Mouse (Mus musculus): ENCODE data around the gene Zcchc13. TPM values are rescaled to one million over a fixed set of nuclear protein-coding genes. Genes with fewer than 3 reads are reported as not detected.

Gene Zcchc13
- polyA plus RNA-seq, 1 experiment from 2014 or later: not detected

- ATAC-seq (replicated peaks; ENCODE audit: insufficient number of reproducible peaks, low FRiP score, low TSS enrichment): no peak
- no peak overlapping the region for H3K27ac ChIP-seq (ENCODE audit: low read depth, low read length)
- H3K4me2 ChIP-seq: no peak overlapping the region
- 28% methylated on average over 5 of the region's 5 CpGs for WGBS (ENCODE audit: insufficient replicate concordance)
- no peaks in the 10 kb centered on the region for H3K36me3 ChIP-seq (ENCODE audit: control insufficient read depth, insufficient read depth, low read length)
- no peak overlapping the region for H3K4me3 ChIP-seq (ENCODE audit: low read depth, low read length)
- no peaks in the 10 kb centered on the region for H3K4me1 ChIP-seq (ENCODE audit: control insufficient read depth, insufficient read depth, low read length)
- H3K9me3 ChIP-seq (replicated peaks; ENCODE audit: control insufficient read depth, low read length): no peaks in the 10 kb centered on the region
- no peaks in the 10 kb centered on the region for H3K27me3 ChIP-seq (ENCODE audit: control insufficient read depth, insufficient read depth, low read length)
- H3K9ac ChIP-seq (ENCODE audit: low read depth, low read length): no peak overlapping the region
These were observed 5.8 kb upstream of the Zcchc13 start for GRCm38 (mm10) chrX:103624426-103625168.

GRCm38 (mm10) chrX:103628890-103629289, 1.5 kb upstream of the Zcchc13 start:
- H3K4me3 ChIP-seq (ENCODE audit: low read depth, low read length): no peak overlapping the region
- H3K27me3 ChIP-seq (ENCODE audit: control insufficient read depth, insufficient read depth, low read length): no peaks in the 10 kb centered on the region
- ATAC-seq (replicated peaks; ENCODE audit: insufficient number of reproducible peaks, low FRiP score, low TSS enrichment): no peak
- H3K27ac ChIP-seq (ENCODE audit: low read depth, low read length): no peak overlapping the region
- H3K4me2 ChIP-seq: no peak overlapping the region
- H3K9me3 ChIP-seq (replicated peaks; ENCODE audit: control insufficient read depth, low read length): no peaks in the 10 kb centered on the region
- no peak overlapping the region for H3K9ac ChIP-seq (ENCODE audit: low read depth, low read length)
- 54% methylated on average over 1 of the region's 1 CpGs for WGBS (ENCODE audit: insufficient replicate concordance)
- no peaks in the 10 kb centered on the region for H3K36me3 ChIP-seq (ENCODE audit: control insufficient read depth, insufficient read depth, low read length)
- H3K4me1 ChIP-seq (ENCODE audit: control insufficient read depth, insufficient read depth, low read length): no peaks in the 10 kb centered on the region

- Histone ChIP-seq H3K36me3 (ENCODE audit: control insufficient read depth, insufficient read depth, low read length) (no peaks in the 10 kb centered on the region), H3K4me2 (no peak overlapping the region), H3K9ac (ENCODE audit: low read depth, low read length) (no peak overlapping the region), H3K4me1 (ENCODE audit: control insufficient read depth, insufficient read depth, low read length) (no peaks in the 10 kb centered on the region), H3K27me3 (ENCODE audit: control insufficient read depth, insufficient read depth, low read length) (peaks cover 7% of the 10 kb centered on the region; the same call in 1 of the 2 replicates), H3K4me3 (ENCODE audit: low read depth, low read length) (no peak overlapping the region), H3K9me3 (replicated peaks; ENCODE audit: control insufficient read depth, low read length) (no peaks in the 10 kb centered on the region), H3K27ac (ENCODE audit: low read depth, low read length) (no peak overlapping the region)
- ATAC-seq (replicated peaks; ENCODE audit: insufficient number of reproducible peaks, low FRiP score, low TSS enrichment): no peak
These were observed 3.5 kb downstream of the Zcchc13 start for GRCm38 (mm10) chrX:103633895-103634294.

- ATAC-seq (replicated peaks; ENCODE audit: insufficient number of reproducible peaks, low FRiP score, low TSS enrichment): no peak
- H3K4me1 ChIP-seq (ENCODE audit: control insufficient read depth, insufficient read depth, low read length): no peaks in the 10 kb centered on the region
- no peak overlapping the region for H3K9ac ChIP-seq (ENCODE audit: low read depth, low read length)
- H3K9me3 ChIP-seq (replicated peaks; ENCODE audit: control insufficient read depth, low read length): no peaks in the 10 kb centered on the region
- H3K27ac ChIP-seq (ENCODE audit: low read depth, low read length): no peak overlapping the region
- no peaks in the 10 kb centered on the region for H3K36me3 ChIP-seq (ENCODE audit: control insufficient read depth, insufficient read depth, low read length)
- peaks cover 7% of the 10 kb centered on the region for H3K27me3 ChIP-seq (ENCODE audit: control insufficient read depth, insufficient read depth, low read length)
- H3K4me2 ChIP-seq: no peak overlapping the region
- H3K4me3 ChIP-seq (ENCODE audit: low read depth, low read length): no peak overlapping the region
These were observed 5.6 kb downstream of the Zcchc13 start for GRCm38 (mm10) chrX:103636021-103636420.

GRCm38 (mm10) chrX:103638566-103638965, 8.2 kb downstream of the Zcchc13 start:
- Histone ChIP-seq H3K27ac (ENCODE audit: low read depth, low read length) (no peak overlapping the region), H3K9ac (ENCODE audit: low read depth, low read length) (no peak overlapping the region), H3K4me2 (no peak overlapping the region), H3K4me3 (ENCODE audit: low read depth, low read length) (no peak overlapping the region), H3K36me3 (ENCODE audit: control insufficient read depth, insufficient read depth, low read length) (no peaks in the 10 kb centered on the region), H3K9me3 (replicated peaks; ENCODE audit: control insufficient read depth, low read length) (no peaks in the 10 kb centered on the region), H3K4me1 (ENCODE audit: control insufficient read depth, insufficient read depth, low read length) (no peaks in the 10 kb centered on the region), H3K27me3 (ENCODE audit: control insufficient read depth, insufficient read depth, low read length) (peaks cover 7% of the 10 kb centered on the region)
- WGBS (ENCODE audit: insufficient replicate concordance): 72% methylated on average over 5 of the region's 5 CpGs
- no peak for ATAC-seq (replicated peaks; ENCODE audit: insufficient number of reproducible peaks, low FRiP score, low TSS enrichment)

GRCm38 (mm10) chrX:103644301-103644700, 13.9 kb downstream of the Zcchc13 start:
- Histone ChIP-seq H3K27me3 (ENCODE audit: control insufficient read depth, insufficient read depth, low read length) (peaks cover 14% of the 10 kb centered on the region), H3K9me3 (replicated peaks; ENCODE audit: control insufficient read depth, low read length) (no peaks in the 10 kb centered on the region), H3K4me3 (ENCODE audit: low read depth, low read length) (no peak overlapping the region), H3K4me2 (no peak overlapping the region), H3K36me3 (ENCODE audit: control insufficient read depth, insufficient read depth, low read length) (no peaks in the 10 kb centered on the region), H3K4me1 (ENCODE audit: control insufficient read depth, insufficient read depth, low read length) (no peaks in the 10 kb centered on the region), H3K9ac (ENCODE audit: low read depth, low read length) (no peak overlapping the region), H3K27ac (ENCODE audit: low read depth, low read length) (no peak overlapping the region)
- 76% methylated on average over 1 of the region's 1 CpGs for WGBS (ENCODE audit: insufficient replicate concordance)
- no peak for ATAC-seq (replicated peaks; ENCODE audit: insufficient number of reproducible peaks, low FRiP score, low TSS enrichment)

GRCm38 (mm10) chrX:103652048-103652447, 21.7 kb downstream of the Zcchc13 start:
- WGBS (ENCODE audit: insufficient replicate concordance): 38% methylated on average over 1 of the region's 1 CpGs
- no peak for ATAC-seq (replicated peaks; ENCODE audit: insufficient number of reproducible peaks, low FRiP score, low TSS enrichment)
- Histone ChIP-seq H3K4me3 (ENCODE audit: low read depth, low read length) (no peak overlapping the region), H3K9ac (ENCODE audit: low read depth, low read length) (no peak overlapping the region), H3K36me3 (ENCODE audit: control insufficient read depth, insufficient read depth, low read length) (no peaks in the 10 kb centered on the region), H3K27me3 (ENCODE audit: control insufficient read depth, insufficient read depth, low read length) (peaks cover 24% of the 10 kb centered on the region; the same call in 1 of the 2 replicates), H3K27ac (ENCODE audit: low read depth, low read length) (no peak overlapping the region), H3K4me1 (ENCODE audit: control insufficient read depth, insufficient read depth, low read length) (no peaks in the 10 kb centered on the region), H3K4me2 (no peak overlapping the region), H3K9me3 (replicated peaks; ENCODE audit: control insufficient read depth, low read length) (no peaks in the 10 kb centered on the region)

GRCm38 (mm10) chrX:103653021-103653420, 22.6 kb downstream of the Zcchc13 start:
- H3K36me3 ChIP-seq (ENCODE audit: control insufficient read depth, insufficient read depth, low read length): no peaks in the 10 kb centered on the region
- H3K9me3 ChIP-seq (replicated peaks; ENCODE audit: control insufficient read depth, low read length): no peaks in the 10 kb centered on the region
- 24% methylated on average over 2 of the region's 2 CpGs for WGBS (ENCODE audit: insufficient replicate concordance)
- H3K4me3 ChIP-seq (ENCODE audit: low read depth, low read length): no peak overlapping the region
- H3K4me2 ChIP-seq: no peak overlapping the region
- no peaks in the 10 kb centered on the region for H3K4me1 ChIP-seq (ENCODE audit: control insufficient read depth, insufficient read depth, low read length)
- no peak overlapping the region for H3K9ac ChIP-seq (ENCODE audit: low read depth, low read length)
- H3K27ac ChIP-seq (ENCODE audit: low read depth, low read length): no peak overlapping the region
- no peak for ATAC-seq (replicated peaks; ENCODE audit: insufficient number of reproducible peaks, low FRiP score, low TSS enrichment)
- H3K27me3 ChIP-seq (ENCODE audit: control insufficient read depth, insufficient read depth, low read length): peaks cover 24% of the 10 kb centered on the region; the same call in 1 of the 2 replicates

- H3K9ac ChIP-seq (ENCODE audit: low read depth, low read length): no peak overlapping the region
- no peak for ATAC-seq (replicated peaks; ENCODE audit: insufficient number of reproducible peaks, low FRiP score, low TSS enrichment)
- H3K4me2 ChIP-seq: no peak overlapping the region
- no peak overlapping the region for H3K27ac ChIP-seq (ENCODE audit: low read depth, low read length)
- H3K27me3 ChIP-seq (ENCODE audit: control insufficient read depth, insufficient read depth, low read length): peaks cover 16% of the 10 kb centered on the region
- H3K9me3 ChIP-seq (replicated peaks; ENCODE audit: control insufficient read depth, low read length): no peaks in the 10 kb centered on the region
- no peak overlapping the region for H3K4me3 ChIP-seq (ENCODE audit: low read depth, low read length)
- no peaks in the 10 kb centered on the region for H3K4me1 ChIP-seq (ENCODE audit: control insufficient read depth, insufficient read depth, low read length)
- H3K36me3 ChIP-seq (ENCODE audit: control insufficient read depth, insufficient read depth, low read length): no peaks in the 10 kb centered on the region
- WGBS (ENCODE audit: insufficient replicate concordance): 57% methylated on average over 4 of the region's 4 CpGs
These were observed 28.6 kb downstream of the Zcchc13 start for GRCm38 (mm10) chrX:103658985-103659384.
